Mouse (Mus musculus): ENCODE measurements around the gene Gna15. TPM values are rescaled to one million over a fixed set of nuclear protein-coding genes. Genes with fewer than 3 reads are reported as not detected.
A peak's percentile ranks its signal among the peaks of the same experiment; 100 is the strongest.

Gene Gna15
- polyA plus RNA-seq, 1 experiment from 2014 or later, result 4.4 TPM

GRCm38 (mm10) chr10:81491018-81491417 is 33.0 kb downstream of the Gna15 start:
- 88% methylated on average over 9 of the region's 9 CpGs for WGBS (ENCODE audit: insufficient replicate concordance)
- ATAC-seq (no peak), DNase-seq (no peak)
- Histone ChIP-seq H3K4me3 (ENCODE audit: low read depth, low read length) (no peak overlapping the region), H3K4me2 (ENCODE audit: low read depth, low read length) (no peak overlapping the region), H3K9me3 (ENCODE audit: low read length) (no peaks in the 10 kb centered on the region), H3K9ac (replicated peaks) (no peak overlapping the region), H3K27me3 (ENCODE audit: insufficient read depth, low read length) (no peaks in the 10 kb centered on the region), H3K27ac (ENCODE audit: low read depth) (no peak overlapping the region), H3K4me1 (ENCODE audit: insufficient read depth) (peaks cover 16% of the 10 kb centered on the region), H3K36me3 (replicated peaks; ENCODE audit: insufficient read depth, low read length) (peaks cover 69% of the 10 kb centered on the region)
- no peak for TF ChIP-seq EP300 (IDR thresholded peaks at IDR 0.05; ENCODE audit: low read depth)
- TF ChIP-seq CTCF (IDR thresholded peaks at IDR 0.05; ENCODE audit: low read depth), result no peak

- no peak overlapping the region for H3K9ac ChIP-seq (replicated peaks)
- no peak for DNase-seq
- no peaks in the 10 kb centered on the region for H3K9me3 ChIP-seq (ENCODE audit: low read length)
- H3K36me3 ChIP-seq (replicated peaks; ENCODE audit: insufficient read depth, low read length), result peaks cover 69% of the 10 kb centered on the region
- H3K4me1 ChIP-seq (ENCODE audit: insufficient read depth), result peaks cover 9% of the 10 kb centered on the region
- TF ChIP-seq EP300 (IDR thresholded peaks at IDR 0.05; ENCODE audit: low read depth) (no peak), CTCF (IDR thresholded peaks at IDR 0.05; ENCODE audit: low read depth) (no peak)
- H3K4me3 ChIP-seq (ENCODE audit: low read depth, low read length), result no peak overlapping the region
- ATAC-seq, result no peak
- H3K27me3 ChIP-seq (ENCODE audit: insufficient read depth, low read length), result no peaks in the 10 kb centered on the region
- WGBS (ENCODE audit: insufficient replicate concordance), result 84% methylated on average over 14 of the region's 14 CpGs
- no peak overlapping the region for H3K27ac ChIP-seq (ENCODE audit: low read depth)
- no peak overlapping the region for H3K4me2 ChIP-seq (ENCODE audit: low read depth, low read length)
Observed at GRCm38 (mm10) chr10:81489941-81490340, 34.1 kb downstream of the Gna15 start.

- TF ChIP-seq EP300 (IDR thresholded peaks at IDR 0.05; ENCODE audit: low read depth) (no peak), CTCF (IDR thresholded peaks at IDR 0.05; ENCODE audit: low read depth) (no peak)
- H3K9me3 ChIP-seq (ENCODE audit: low read length), result no peaks in the 10 kb centered on the region
Observed at GRCm38 (mm10) chr10:81488081-81488480, 35.9 kb downstream of the Gna15 start.

GRCm38 (mm10) chr10:81486496-81486895 is 37.5 kb downstream of the Gna15 start:
- H3K4me1 ChIP-seq (ENCODE audit: insufficient read depth), result peaks cover 7% of the 10 kb centered on the region
- no peak for ATAC-seq
- TF ChIP-seq CTCF (IDR thresholded peaks at IDR 0.05; ENCODE audit: low read depth) (no peak), EP300 (IDR thresholded peaks at IDR 0.05; ENCODE audit: low read depth) (no peak)
- H3K27ac ChIP-seq (ENCODE audit: low read depth), result no peak overlapping the region
- H3K9ac ChIP-seq (replicated peaks), result no peak overlapping the region
- DNase-seq, result no peak
- no peak overlapping the region for H3K4me3 ChIP-seq (ENCODE audit: low read depth, low read length)
- H3K4me2 ChIP-seq (ENCODE audit: low read depth, low read length), result no peak overlapping the region
- 87% methylated on average over 10 of the region's 10 CpGs for WGBS (ENCODE audit: insufficient replicate concordance)
- no peaks in the 10 kb centered on the region for H3K9me3 ChIP-seq (ENCODE audit: low read length)
- H3K27me3 ChIP-seq (ENCODE audit: insufficient read depth, low read length), result peaks cover 13% of the 10 kb centered on the region
- peaks cover 51% of the 10 kb centered on the region for H3K36me3 ChIP-seq (replicated peaks; ENCODE audit: insufficient read depth, low read length)

More at GRCm38 (mm10) chr10:81488081-81488480, 35.9 kb downstream of the Gna15 start:
- no peak overlapping the region for H3K27ac ChIP-seq (ENCODE audit: low read depth)
- H3K4me1 ChIP-seq (ENCODE audit: insufficient read depth), result no peaks in the 10 kb centered on the region; the same call in 1 of the 2 replicates
- WGBS (ENCODE audit: insufficient replicate concordance), result 88% methylated on average over 11 of the region's 11 CpGs
- no peak overlapping the region for H3K4me3 ChIP-seq (ENCODE audit: low read depth, low read length)
- ATAC-seq, result no peak
- H3K36me3 ChIP-seq (replicated peaks; ENCODE audit: insufficient read depth, low read length), result peaks cover 67% of the 10 kb centered on the region
- H3K9ac ChIP-seq (replicated peaks), result no peak overlapping the region
- H3K4me2 ChIP-seq (ENCODE audit: low read depth, low read length), result no peak overlapping the region
- no peak for DNase-seq
- no peaks in the 10 kb centered on the region for H3K27me3 ChIP-seq (ENCODE audit: insufficient read depth, low read length)

- H3K4me1 ChIP-seq (ENCODE audit: insufficient read depth), result peaks cover 7% of the 10 kb centered on the region
- peaks cover 42% of the 10 kb centered on the region for H3K36me3 ChIP-seq (replicated peaks; ENCODE audit: insufficient read depth, low read length)
- no peak overlapping the region for H3K4me2 ChIP-seq (ENCODE audit: low read depth, low read length)
- TF ChIP-seq EP300 (IDR thresholded peaks at IDR 0.05; ENCODE audit: low read depth) (no peak), CTCF (IDR thresholded peaks at IDR 0.05; ENCODE audit: low read depth) (no peak)
- no peak overlapping the region for H3K4me3 ChIP-seq (ENCODE audit: low read depth, low read length)
- no peak overlapping the region for H3K27ac ChIP-seq (ENCODE audit: low read depth)
- H3K9ac ChIP-seq (replicated peaks), result no peak overlapping the region
- peaks cover 22% of the 10 kb centered on the region for H3K27me3 ChIP-seq (ENCODE audit: insufficient read depth, low read length)
- H3K9me3 ChIP-seq (ENCODE audit: low read length), result no peaks in the 10 kb centered on the region
- no peak for ATAC-seq
- 54% methylated on average over 7 of the region's 7 CpGs for WGBS (ENCODE audit: insufficient replicate concordance)
- DNase-seq, result no peak
Observed at GRCm38 (mm10) chr10:81485479-81486018, 38.5 kb downstream of the Gna15 start.

GRCm38 (mm10) chr10:81485060-81485449 is 39.0 kb downstream of the Gna15 start:
- TF ChIP-seq EP300 (IDR thresholded peaks at IDR 0.05; ENCODE audit: low read depth), result no peak
- TF ChIP-seq CTCF (IDR thresholded peaks at IDR 0.05; ENCODE audit: low read depth), result peak; percentile 51
- DNase-seq (no peak), ATAC-seq (no peak)
- Histone ChIP-seq H3K4me3 (ENCODE audit: low read depth, low read length) (no peak overlapping the region), H3K27me3 (ENCODE audit: insufficient read depth, low read length) (peaks cover 25% of the 10 kb centered on the region), H3K4me1 (ENCODE audit: insufficient read depth) (peaks cover 7% of the 10 kb centered on the region), H3K4me2 (ENCODE audit: low read depth, low read length) (no peak overlapping the region), H3K9ac (replicated peaks) (no peak overlapping the region), H3K27ac (ENCODE audit: low read depth) (no peak overlapping the region), H3K9me3 (ENCODE audit: low read length) (no peaks in the 10 kb centered on the region), H3K36me3 (replicated peaks; ENCODE audit: insufficient read depth, low read length) (peaks cover 37% of the 10 kb centered on the region)
- WGBS (ENCODE audit: insufficient replicate concordance), result 15% methylated on average over 2 of the region's 2 CpGs

Data from liver, postnatal 0 days (tissue).